Mouse (Mus musculus): ENCODE measurements at regions not wholly inside any gene's neighbourhood (a gene's known extent, or its start where the extent isn't known, plus 50 kb on each side); places are given as distances from the start of the nearest gene placed in this dataset.

DNA sequence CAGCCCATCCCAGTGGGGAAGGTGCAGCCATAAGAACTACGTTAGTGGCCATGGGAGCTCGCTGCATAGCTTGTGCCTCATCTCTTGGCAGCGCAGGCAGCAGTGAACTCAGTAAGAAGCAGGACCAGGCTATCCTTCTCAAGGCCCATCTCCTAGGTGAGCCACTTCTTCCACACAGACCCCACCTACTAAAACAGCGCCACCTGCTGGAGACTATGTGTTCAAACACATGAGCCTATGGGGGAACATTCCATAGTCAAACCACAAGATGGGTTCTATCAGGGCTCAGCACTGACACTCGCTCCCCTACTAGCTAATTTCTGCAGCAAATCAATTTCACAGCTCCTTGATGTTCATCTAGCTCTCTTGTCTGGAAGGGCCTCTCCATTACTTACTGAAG lies 369.2 kb downstream of the Cd83 start:
- no peak for ATAC-seq (ENCODE audit: insufficient number of reproducible peaks, insufficient read depth, low FRiP score, low read depth)
- Histone ChIP-seq H3K27ac (ENCODE audit: low read length) (no peak overlapping the region), H3K4me2 (replicated peaks; ENCODE audit: low read depth, low read length) (no peak overlapping the region), H3K4me1 (ENCODE audit: control insufficient read depth, insufficient read depth, low read length) (peaks cover 3% of the 10 kb centered on the region; the same call in 1 of the 2 replicates), H3K4me3 (ENCODE audit: low read depth, low read length) (no peak overlapping the region), H3K9ac (replicated peaks; ENCODE audit: low read depth, low read length) (no peak overlapping the region), H3K9me3 (ENCODE audit: control insufficient read depth, low read depth, low read length) (no peaks in the 10 kb centered on the region), H3K36me3 (ENCODE audit: control insufficient read depth, insufficient read depth, low read length) (no peaks in the 10 kb centered on the region), H3K27me3 (ENCODE audit: control insufficient read depth, insufficient read depth, low read length) (no peaks in the 10 kb centered on the region)
- WGBS: 91% methylated on average over 5 of the region's 5 CpGs

- H3K9ac ChIP-seq (replicated peaks; ENCODE audit: low read depth, low read length): no peak overlapping the region
- H3K4me3 ChIP-seq (ENCODE audit: low read depth, low read length): no peak overlapping the region
- peaks cover 3% of the 10 kb centered on the region; the same call in 1 of the 2 replicates for H3K4me1 ChIP-seq (ENCODE audit: control insufficient read depth, insufficient read depth, low read length)
- H3K4me2 ChIP-seq (replicated peaks; ENCODE audit: low read depth, low read length): no peak overlapping the region
- no peaks in the 10 kb centered on the region for H3K36me3 ChIP-seq (ENCODE audit: control insufficient read depth, insufficient read depth, low read length)
- 85% methylated on average over 4 of the region's 4 CpGs for WGBS
- H3K9me3 ChIP-seq (ENCODE audit: control insufficient read depth, low read depth, low read length): no peaks in the 10 kb centered on the region
- no peak for ATAC-seq (ENCODE audit: insufficient number of reproducible peaks, insufficient read depth, low FRiP score, low read depth)
- no peak overlapping the region for H3K27ac ChIP-seq (ENCODE audit: low read length)
- no peaks in the 10 kb centered on the region for H3K27me3 ChIP-seq (ENCODE audit: control insufficient read depth, insufficient read depth, low read length)
Measured at GRCm38 (mm10) chr13:44155956-44156355, 371.4 kb downstream of the Cd83 start.

- H3K9ac ChIP-seq (replicated peaks; ENCODE audit: low read depth, low read length): no peak overlapping the region
- ATAC-seq (ENCODE audit: insufficient number of reproducible peaks, insufficient read depth, low FRiP score, low read depth): no peak
- no peaks in the 10 kb centered on the region for H3K27me3 ChIP-seq (ENCODE audit: control insufficient read depth, insufficient read depth, low read length)
- H3K4me3 ChIP-seq (ENCODE audit: low read depth, low read length): no peak overlapping the region
- WGBS: 69% methylated on average over 3 of the region's 3 CpGs
- H3K4me2 ChIP-seq (replicated peaks; ENCODE audit: low read depth, low read length): no peak overlapping the region
- no peaks in the 10 kb centered on the region for H3K9me3 ChIP-seq (ENCODE audit: control insufficient read depth, low read depth, low read length)
- H3K4me1 ChIP-seq (ENCODE audit: control insufficient read depth, insufficient read depth, low read length): peaks cover 3% of the 10 kb centered on the region; the same call in 1 of the 2 replicates
- no peak overlapping the region for H3K27ac ChIP-seq (ENCODE audit: low read length)
- H3K36me3 ChIP-seq (ENCODE audit: control insufficient read depth, insufficient read depth, low read length): no peaks in the 10 kb centered on the region
Measured at GRCm38 (mm10) chr13:44156546-44156945, 372.0 kb downstream of the Cd83 start.

DNA sequence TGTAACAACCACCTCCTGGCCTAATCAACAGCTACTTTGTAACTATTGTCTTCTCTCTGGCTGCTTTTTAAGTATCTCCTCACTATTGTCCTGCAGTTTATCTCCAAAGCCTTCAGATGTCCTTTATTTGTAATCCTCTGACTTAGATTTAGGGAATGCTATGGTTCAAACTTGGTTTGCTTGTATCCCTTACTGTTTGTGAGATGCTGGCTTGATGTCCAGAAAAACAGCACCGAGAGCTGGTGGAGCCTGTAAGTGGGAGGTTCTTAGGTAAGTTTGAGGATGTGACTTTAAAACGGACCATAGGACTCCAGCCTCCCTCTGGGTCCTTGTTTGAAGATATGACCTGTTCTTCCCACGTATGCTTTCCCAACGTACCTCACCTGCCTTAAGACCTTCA lies 372.7 kb downstream of the Cd83 start:
- no peak overlapping the region for H3K4me3 ChIP-seq (ENCODE audit: low read depth, low read length)
- peaks cover 3% of the 10 kb centered on the region; the same call in 1 of the 2 replicates for H3K4me1 ChIP-seq (ENCODE audit: control insufficient read depth, insufficient read depth, low read length)
- no peak overlapping the region for H3K9ac ChIP-seq (replicated peaks; ENCODE audit: low read depth, low read length)
- H3K36me3 ChIP-seq (ENCODE audit: control insufficient read depth, insufficient read depth, low read length): no peaks in the 10 kb centered on the region
- H3K27me3 ChIP-seq (ENCODE audit: control insufficient read depth, insufficient read depth, low read length): no peaks in the 10 kb centered on the region
- H3K4me2 ChIP-seq (replicated peaks; ENCODE audit: low read depth, low read length): no peak overlapping the region
- WGBS: 75% methylated on average over 4 of the region's 4 CpGs
- no peak overlapping the region for H3K27ac ChIP-seq (ENCODE audit: low read length)
- ATAC-seq (ENCODE audit: insufficient number of reproducible peaks, insufficient read depth, low FRiP score, low read depth): no peak
- no peaks in the 10 kb centered on the region for H3K9me3 ChIP-seq (ENCODE audit: control insufficient read depth, low read depth, low read length)

GRCm38 (mm10) chr13:44158364-44158763 lies 373.8 kb downstream of the Cd83 start:
- WGBS: 48% methylated on average over 6 of the region's 6 CpGs
- Histone ChIP-seq H3K4me3 (ENCODE audit: low read depth, low read length) (no peak overlapping the region), H3K9ac (replicated peaks; ENCODE audit: low read depth, low read length) (no peak overlapping the region), H3K27ac (ENCODE audit: low read length) (no peak overlapping the region), H3K4me2 (replicated peaks; ENCODE audit: low read depth, low read length) (no peak overlapping the region), H3K9me3 (ENCODE audit: control insufficient read depth, low read depth, low read length) (no peaks in the 10 kb centered on the region), H3K27me3 (ENCODE audit: control insufficient read depth, insufficient read depth, low read length) (no peaks in the 10 kb centered on the region), H3K36me3 (ENCODE audit: control insufficient read depth, insufficient read depth, low read length) (no peaks in the 10 kb centered on the region), H3K4me1 (ENCODE audit: control insufficient read depth, insufficient read depth, low read length) (no peaks in the 10 kb centered on the region)
- no peak for ATAC-seq (ENCODE audit: insufficient number of reproducible peaks, insufficient read depth, low FRiP score, low read depth)

DNA sequence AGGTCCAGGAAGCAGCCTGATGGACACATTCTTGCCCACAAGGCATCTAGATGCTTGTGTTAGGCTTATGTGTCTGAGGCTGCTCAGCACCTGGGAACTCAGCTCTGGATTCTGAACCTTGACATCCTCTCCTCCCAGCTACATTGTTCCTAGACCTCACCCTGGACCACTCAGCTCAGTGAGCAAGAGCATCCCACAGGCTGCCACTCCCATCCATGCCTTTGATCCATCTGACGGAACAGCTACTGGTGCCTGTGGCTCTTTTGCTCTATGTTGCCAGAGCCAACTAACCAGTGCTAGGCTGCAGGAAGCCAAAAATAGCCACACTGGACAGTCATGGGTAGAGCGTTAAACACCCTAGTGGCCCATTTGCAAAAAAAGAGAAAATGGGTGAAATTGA lies 374.8 kb downstream of the Cd83 start:
- WGBS: 87% methylated on average over 2 of the region's 2 CpGs

GRCm38 (mm10) chr13:44164746-44165145 lies 380.2 kb downstream of the Cd83 start:
- Histone ChIP-seq H3K4me2 (replicated peaks; ENCODE audit: low read depth, low read length) (no peak overlapping the region), H3K27me3 (ENCODE audit: control insufficient read depth, insufficient read depth, low read length) (no peaks in the 10 kb centered on the region), H3K4me1 (ENCODE audit: control insufficient read depth, insufficient read depth, low read length) (no peaks in the 10 kb centered on the region), H3K4me3 (ENCODE audit: low read depth, low read length) (no peak overlapping the region), H3K36me3 (ENCODE audit: control insufficient read depth, insufficient read depth, low read length) (no peaks in the 10 kb centered on the region), H3K9me3 (ENCODE audit: control insufficient read depth, low read depth, low read length) (no peaks in the 10 kb centered on the region), H3K27ac (ENCODE audit: low read length) (no peak overlapping the region), H3K9ac (replicated peaks; ENCODE audit: low read depth, low read length) (no peak overlapping the region)
- no peak for ATAC-seq (ENCODE audit: insufficient number of reproducible peaks, insufficient read depth, low FRiP score, low read depth)

More for the DNA sequence above, 374.8 kb downstream of the Cd83 start:
- H3K9ac ChIP-seq (replicated peaks; ENCODE audit: low read depth, low read length): no peak overlapping the region
- H3K27ac ChIP-seq (ENCODE audit: low read length): no peak overlapping the region
- ATAC-seq (ENCODE audit: insufficient number of reproducible peaks, insufficient read depth, low FRiP score, low read depth): no peak
- H3K27me3 ChIP-seq (ENCODE audit: control insufficient read depth, insufficient read depth, low read length): no peaks in the 10 kb centered on the region
- H3K4me1 ChIP-seq (ENCODE audit: control insufficient read depth, insufficient read depth, low read length): no peaks in the 10 kb centered on the region
- no peaks in the 10 kb centered on the region for H3K36me3 ChIP-seq (ENCODE audit: control insufficient read depth, insufficient read depth, low read length)
- H3K4me2 ChIP-seq (replicated peaks; ENCODE audit: low read depth, low read length): no peak overlapping the region
- no peaks in the 10 kb centered on the region for H3K9me3 ChIP-seq (ENCODE audit: control insufficient read depth, low read depth, low read length)
- H3K4me3 ChIP-seq (ENCODE audit: low read depth, low read length): no peak overlapping the region

GRCm38 (mm10) chr13:44167186-44167585 lies 382.6 kb downstream of the Cd83 start:
- H3K9me3 ChIP-seq (ENCODE audit: control insufficient read depth, low read depth, low read length): no peaks in the 10 kb centered on the region
- H3K9ac ChIP-seq (replicated peaks; ENCODE audit: low read depth, low read length): no peak overlapping the region
- no peak overlapping the region for H3K27ac ChIP-seq (ENCODE audit: low read length)
- ATAC-seq (ENCODE audit: insufficient number of reproducible peaks, insufficient read depth, low FRiP score, low read depth): no peak
- no peaks in the 10 kb centered on the region for H3K36me3 ChIP-seq (ENCODE audit: control insufficient read depth, insufficient read depth, low read length)
- no peak overlapping the region for H3K4me2 ChIP-seq (replicated peaks; ENCODE audit: low read depth, low read length)
- H3K4me3 ChIP-seq (ENCODE audit: low read depth, low read length): no peak overlapping the region
- no peaks in the 10 kb centered on the region for H3K27me3 ChIP-seq (ENCODE audit: control insufficient read depth, insufficient read depth, low read length)
- H3K4me1 ChIP-seq (ENCODE audit: control insufficient read depth, insufficient read depth, low read length): no peaks in the 10 kb centered on the region
- 48% methylated on average over 9 of the region's 9 CpGs for WGBS

- H3K27me3 ChIP-seq (ENCODE audit: control insufficient read depth, insufficient read depth, low read length): no peaks in the 10 kb centered on the region
- no peak for ATAC-seq (ENCODE audit: insufficient number of reproducible peaks, insufficient read depth, low FRiP score, low read depth)
- no peak overlapping the region for H3K4me3 ChIP-seq (ENCODE audit: low read depth, low read length)
- no peaks in the 10 kb centered on the region for H3K9me3 ChIP-seq (ENCODE audit: control insufficient read depth, low read depth, low read length)
- H3K9ac ChIP-seq (replicated peaks; ENCODE audit: low read depth, low read length): no peak overlapping the region
- no peaks in the 10 kb centered on the region for H3K4me1 ChIP-seq (ENCODE audit: control insufficient read depth, insufficient read depth, low read length)
- no peak overlapping the region for H3K4me2 ChIP-seq (replicated peaks; ENCODE audit: low read depth, low read length)
- H3K27ac ChIP-seq (ENCODE audit: low read length): no peak overlapping the region
- no peaks in the 10 kb centered on the region for H3K36me3 ChIP-seq (ENCODE audit: control insufficient read depth, insufficient read depth, low read length)
- WGBS: 23% methylated on average over 5 of the region's 5 CpGs
Measured at GRCm38 (mm10) chr13:44168186-44168585, 383.6 kb downstream of the Cd83 start.

All from stomach, embryonic 14.5 days (tissue).